Mouse (Mus musculus) lung, embryonic 15.5 days (tissue): ENCODE measurements around the gene Gbp8. TPM values are rescaled to one million over a fixed set of nuclear protein-coding genes. Genes with fewer than 3 reads are reported as not detected.
"Not testable (repeated sequence)": the region's sequence is repeated elsewhere in the genome, so short reads cannot be mapped to it uniquely, and the experiment has no call there.

Experiments used
- ATAC-seq: fragments of 200-750 bp; cut with Nextera tagmentation; 2 replicates; pipeline ENCODE4 v1.8.0; 2017; ENCODE audit warnings: moderate number of reproducible peaks, borderline replicate concordance; ENCODE audit not compliant: low FRiP score, low TSS enrichment; ENCODE audit errors: extremely low read depth
- H3K27ac ChIP-seq: fragments of 300-500 bp; sonication (generic); 2 replicates; pipeline ENCODE4 v1.5.1; 2015; ENCODE audit warnings: moderate library complexity, mild to moderate bottlenecking, inconsistent platforms
- H3K27me3 ChIP-seq: fragments of 300-500 bp; sonication (generic); 2 replicates; pipeline ENCODE4 v1.6.1; 2015; ENCODE audit warnings: inconsistent platforms
- H3K36me3 ChIP-seq: fragments of 300-500 bp; sonication (generic); 2 replicates; pipeline ENCODE4 v1.6.1; 2015; ENCODE audit warnings: inconsistent platforms
- H3K4me1 ChIP-seq: fragments of 300-500 bp; sonication (generic); 2 replicates; pipeline ENCODE4 v1.6.1; 2015; ENCODE audit warnings: inconsistent platforms
- H3K4me2 ChIP-seq: fragments of 300-500 bp; sonication (generic); 2 replicates; pipeline ENCODE4 v1.6.1; 2015; ENCODE audit warnings: inconsistent platforms, mild to moderate bottlenecking, moderate library complexity
- H3K4me3 ChIP-seq: fragments of 300-500 bp; sonication (generic); 2 replicates; pipeline ENCODE4 v1.5.1; 2015; ENCODE audit warnings: mild to moderate bottlenecking, inconsistent platforms
- H3K9ac ChIP-seq: fragments of 300-500 bp; sonication (generic); 2 replicates; pipeline ENCODE4 v1.6.1; 2015; ENCODE audit warnings: inconsistent platforms
- H3K9me3 ChIP-seq: fragments of 300-500 bp; sonication (generic); 2 replicates; pipeline ENCODE4 v1.6.1; 2016; ENCODE audit warnings: inconsistent platforms
- WGBS: fragments of 180-500 bp; shearing (Covaris S2); methylation state at CpG from one replicate; pipeline ENCODE4 v1.1.7; 2015; 5-methylcytosine and 5-hydroxymethylcytosine counted together
- polyA plus RNA-seq: library from polyadenylated mRNA; unstranded; fragments of >200 nt; fragmentation: Nextera tagmentation; extraction: Ambion mirVana; gene quantifications from 2 replicates; pipeline ENCODE4 v1.2.1, GENCODE M21; 2015

The Gbp8 gene
- polyA plus RNA-seq, 1 experiment from 2014 or later, result 1.3 TPM

- ATAC-seq, result no peak
- 76% methylated on average over 2 of the region's 2 CpGs for WGBS
- no peak overlapping the region for H3K4me2 ChIP-seq
- H3K4me1 ChIP-seq, result no peaks in the 10 kb centered on the region
- H3K4me3 ChIP-seq, result no peak overlapping the region
- H3K9ac ChIP-seq, result no peak overlapping the region
- H3K36me3 ChIP-seq, result no peaks in the 10 kb centered on the region
- no peaks in the 10 kb centered on the region for H3K27me3 ChIP-seq
- no peak overlapping the region for H3K27ac ChIP-seq
- H3K9me3 ChIP-seq, result no peaks in the 10 kb centered on the region
Observed at GRCm38 (mm10) chr5:105114696-105115095, 24.6 kb downstream of the Gbp8 start.

- Histone ChIP-seq H3K4me1 (no peaks in the 10 kb centered on the region), H3K9ac (no peak overlapping the region), H3K4me2 (no peak overlapping the region), H3K27ac (no peak overlapping the region), H3K27me3 (no peaks in the 10 kb centered on the region), H3K4me3 (no peak overlapping the region), H3K9me3 (no peaks in the 10 kb centered on the region), H3K36me3 (no peaks in the 10 kb centered on the region)
- WGBS, result 80% methylated on average over 5 of the region's 5 CpGs
- ATAC-seq, result no peak
Observed at GRCm38 (mm10) chr5:105113656-105114055, 25.7 kb downstream of the Gbp8 start.

- not testable (repeated sequence) for H3K9ac ChIP-seq, H3K9me3 ChIP-seq, H3K27me3 ChIP-seq, H3K36me3 ChIP-seq, H3K4me1 ChIP-seq, H3K4me3 ChIP-seq
- 5% methylated on average over 4 of the region's 4 CpGs for WGBS
- ATAC-seq, result peak; percentile 75; the same call in 1 of the 2 replicates
- H3K27ac ChIP-seq, result peak overlapping the region; percentile 41; the same call in 1 of the 2 replicates
- 0 out of 2 replicates have a peak overlapping the region, but pooled peaks have one; percentile 16 for H3K4me2 ChIP-seq
Observed at GRCm38 (mm10) chr5:105110271-105110852, 29.0 kb downstream of the Gbp8 start.

- not testable (repeated sequence) for H3K36me3 ChIP-seq, H3K4me1 ChIP-seq, H3K9me3 ChIP-seq, H3K4me3 ChIP-seq, H3K27me3 ChIP-seq, H3K9ac ChIP-seq
- peak overlapping the region; percentile 16; the same call in 1 of the 2 replicates for H3K4me2 ChIP-seq
- ATAC-seq, result peak; percentile 35; the same call in 1 of the 2 replicates
- WGBS, result 39% methylated on average over 1 of the region's 1 CpGs
- H3K27ac ChIP-seq, result peak overlapping the region; percentile 53; the same call in 1 of the 2 replicates
Observed at GRCm38 (mm10) chr5:105109775-105110174, 29.6 kb downstream of the Gbp8 start.

GRCm38 (mm10) chr5:105105689-105106088, 33.7 kb downstream of the Gbp8 start:
- H3K27me3 ChIP-seq, H3K4me2 ChIP-seq, H3K4me1 ChIP-seq, H3K36me3 ChIP-seq, ATAC-seq, H3K9me3 ChIP-seq, H3K9ac ChIP-seq, H3K27ac ChIP-seq, H3K4me3 ChIP-seq: not testable (repeated sequence)
- WGBS, result 79% methylated on average over 2 of the region's 2 CpGs

- H3K4me3 ChIP-seq, result no peak overlapping the region
- no peak for ATAC-seq
- H3K9me3 ChIP-seq, result no peaks in the 10 kb centered on the region
- H3K9ac ChIP-seq, result no peak overlapping the region
- no peaks in the 10 kb centered on the region for H3K36me3 ChIP-seq
- no peak overlapping the region for H3K4me2 ChIP-seq
- no peaks in the 10 kb centered on the region for H3K4me1 ChIP-seq
- H3K27ac ChIP-seq, result no peak overlapping the region
- no peaks in the 10 kb centered on the region for H3K27me3 ChIP-seq
Observed at GRCm38 (mm10) chr5:105081900-105082299, 57.4 kb downstream of the Gbp8 start.

DNA sequence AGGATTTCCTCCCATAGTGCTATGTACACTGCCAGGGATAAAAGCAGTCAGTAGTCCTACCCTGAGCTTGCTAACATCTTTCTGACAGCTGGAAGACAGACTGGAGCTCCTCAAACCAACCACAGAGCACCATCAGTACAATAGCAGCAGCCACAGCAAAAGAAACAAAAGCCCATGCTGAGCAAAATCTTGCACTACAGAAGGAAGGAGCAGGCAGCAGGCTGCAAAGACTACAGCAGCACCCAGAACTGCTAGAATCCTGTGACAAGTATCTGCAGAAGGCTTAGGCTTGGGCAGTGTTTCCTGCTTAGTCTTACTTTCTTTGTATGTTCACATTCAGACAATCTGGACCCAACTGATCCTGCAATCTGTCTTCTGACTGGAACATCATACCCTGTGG, 71.0 kb downstream of the Gbp8 start:
- H3K9me3 ChIP-seq, H3K4me1 ChIP-seq, H3K36me3 ChIP-seq, H3K4me3 ChIP-seq, H3K9ac ChIP-seq, H3K27ac ChIP-seq, H3K27me3 ChIP-seq, ATAC-seq, H3K4me2 ChIP-seq: not testable (repeated sequence)

GRCm38 (mm10) chr5:105064443-105064842, 74.9 kb downstream of the Gbp8 start:
- not testable (repeated sequence) for ATAC-seq, H3K27me3 ChIP-seq, H3K9me3 ChIP-seq, H3K27ac ChIP-seq, H3K4me2 ChIP-seq, H3K4me3 ChIP-seq, H3K4me1 ChIP-seq, H3K36me3 ChIP-seq, H3K9ac ChIP-seq
- WGBS, result 57% methylated on average over 2 of the region's 2 CpGs

DNA sequence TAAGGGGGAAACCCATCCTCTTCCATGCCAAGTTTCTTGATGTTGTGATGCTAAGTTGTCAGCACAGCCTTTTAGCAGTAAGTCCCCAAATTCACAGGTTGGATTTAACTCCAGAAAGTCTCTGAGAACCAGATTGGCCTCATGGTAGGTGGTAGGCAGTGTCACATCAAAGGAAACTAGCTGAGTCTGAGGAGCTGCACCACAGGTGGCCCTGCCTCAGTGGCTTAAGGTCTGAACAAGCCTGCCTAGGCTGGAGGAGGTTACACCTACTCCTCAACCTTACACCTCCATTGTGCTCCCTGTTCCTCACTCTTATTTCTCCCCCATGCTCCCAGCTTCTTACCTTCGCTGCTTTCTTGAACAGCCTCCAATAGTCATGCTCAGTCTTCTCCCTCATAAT, 76.0 kb downstream of the Gbp8 start:
- Histone ChIP-seq H3K4me3 (no peak overlapping the region), H3K4me1 (no peaks in the 10 kb centered on the region), H3K4me2 (no peak overlapping the region), H3K9ac (no peak overlapping the region), H3K27ac (no peak overlapping the region), H3K36me3 (no peaks in the 10 kb centered on the region), H3K27me3 (no peaks in the 10 kb centered on the region), H3K9me3 (no peaks in the 10 kb centered on the region)
- 61% methylated on average over 1 of the region's 1 CpGs for WGBS
- ATAC-seq, result no peak

DNA sequence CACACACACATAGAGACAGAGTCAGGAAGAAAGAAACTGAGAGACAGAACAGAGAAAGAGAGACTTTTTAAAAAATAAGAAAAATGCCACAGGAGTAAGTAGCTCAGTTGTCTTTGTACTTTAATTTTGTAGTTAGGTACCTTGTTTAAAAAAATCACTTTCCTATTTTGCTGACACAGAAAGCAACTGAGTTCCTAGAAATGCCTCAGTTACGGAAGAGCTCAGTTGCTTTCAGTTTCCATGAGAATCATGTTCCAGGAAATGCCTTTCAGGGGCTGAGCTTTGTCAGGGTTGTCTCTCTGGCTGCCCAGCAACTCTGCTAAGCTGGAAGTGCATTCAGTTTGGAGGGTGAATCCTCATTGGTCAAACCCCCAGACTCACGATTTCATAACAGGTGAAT, 76.9 kb downstream of the Gbp8 start:
- H3K9me3 ChIP-seq, H3K36me3 ChIP-seq, H3K27me3 ChIP-seq, H3K9ac ChIP-seq, ATAC-seq, H3K4me1 ChIP-seq, H3K4me3 ChIP-seq, H3K27ac ChIP-seq, H3K4me2 ChIP-seq: not testable (repeated sequence)
- 65% methylated on average over 2 of the region's 2 CpGs for WGBS

- Histone ChIP-seq H3K36me3 (no peaks in the 10 kb centered on the region), H3K4me3 (no peak overlapping the region), H3K9me3 (no peaks in the 10 kb centered on the region), H3K9ac (no peak overlapping the region), H3K4me1 (no peaks in the 10 kb centered on the region), H3K27me3 (no peaks in the 10 kb centered on the region), H3K4me2 (no peak overlapping the region), H3K27ac (no peak overlapping the region)
- 98% methylated on average over 2 of the region's 2 CpGs for WGBS
- no peak for ATAC-seq
Observed at GRCm38 (mm10) chr5:105060224-105060623, 79.1 kb downstream of the Gbp8 start.

DNA sequence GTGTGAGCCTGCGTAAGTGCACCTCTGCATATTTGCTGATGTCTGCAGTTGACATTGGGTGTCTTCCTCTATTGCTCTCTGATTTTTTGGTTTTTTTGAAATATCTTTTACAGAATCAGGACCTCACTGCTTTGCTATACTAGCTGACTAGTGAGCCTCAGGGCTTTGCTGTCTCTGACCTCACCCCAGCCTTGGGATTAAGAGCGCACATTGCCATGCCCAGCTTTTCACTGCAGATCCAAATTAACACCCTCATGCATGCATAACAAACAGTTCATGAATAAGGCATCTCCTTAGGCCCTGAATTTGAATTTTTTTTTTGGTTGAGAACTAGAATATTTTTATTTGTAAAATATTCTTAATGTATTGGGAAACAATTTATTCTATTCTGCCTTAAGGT, 84.1 kb downstream of the Gbp8 start:
- no peak overlapping the region for H3K27ac ChIP-seq
- H3K4me2 ChIP-seq, result no peak overlapping the region
- H3K9me3 ChIP-seq, result no peaks in the 10 kb centered on the region
- H3K4me1 ChIP-seq, result no peaks in the 10 kb centered on the region
- 91% methylated on average over 2 of the region's 2 CpGs for WGBS
- no peaks in the 10 kb centered on the region for H3K27me3 ChIP-seq
- no peak overlapping the region for H3K4me3 ChIP-seq
- H3K36me3 ChIP-seq, result no peaks in the 10 kb centered on the region
- H3K9ac ChIP-seq, result no peak overlapping the region
- ATAC-seq, result no peak
